Mouse (Mus musculus): ENCODE measurements around the gene Ccdc162.

- TF ChIP-seq CTCF (IDR thresholded peaks at IDR 0.05; ENCODE audit: low read depth, low read length) (no peak), POLR2A (IDR thresholded peaks at IDR 0.05; ENCODE audit: borderline replicate concordance, low read depth, low read length) (no peak)
Observed at GRCm38 (mm10) chr10:41697040-41697439, 19.4 kb downstream of the Ccdc162 start.

Data from bone marrow macrophage, adult 2 months (primary cell).